Mouse (Mus musculus) thymus, adult 18-20 months (tissue): ENCODE measurements around the gene Gm10139.
"Not testable (repeated sequence)": the region's sequence is repeated elsewhere in the genome, so short reads cannot be mapped to it uniquely, and the experiment has no call there.

Experiments
- DNase-seq, 2 experiments: peaks; one replicate each; pipeline ENCODE4 v3.0.0; 2022; ENCODE audit warnings: mixed read lengths in 2 of 2

Gm10139 gene

DNA sequence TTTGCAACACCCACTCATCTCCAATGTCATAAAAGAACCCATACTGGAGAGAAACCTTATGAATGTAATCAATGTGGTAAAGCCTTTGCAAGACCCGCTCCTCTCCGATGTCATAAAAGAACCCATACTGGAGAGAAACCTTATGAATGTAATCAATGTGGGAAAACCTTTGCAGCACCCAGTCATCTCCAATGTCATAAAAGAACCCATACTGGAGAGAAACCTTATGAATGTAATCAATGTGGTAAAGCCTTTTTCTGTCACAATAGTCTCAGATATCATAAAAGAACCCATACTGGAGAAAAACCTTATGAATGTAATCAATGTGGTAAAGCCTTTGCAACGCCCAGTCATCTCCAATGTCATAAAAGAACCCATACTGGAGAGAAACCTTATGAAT, at the start of gene Gm10139:
Gene Gm10139 (plus strand): TSS at position 301 of the 400 bp plus-strand sequence.
- DNase-seq = not testable (repeated sequence)

DNA sequence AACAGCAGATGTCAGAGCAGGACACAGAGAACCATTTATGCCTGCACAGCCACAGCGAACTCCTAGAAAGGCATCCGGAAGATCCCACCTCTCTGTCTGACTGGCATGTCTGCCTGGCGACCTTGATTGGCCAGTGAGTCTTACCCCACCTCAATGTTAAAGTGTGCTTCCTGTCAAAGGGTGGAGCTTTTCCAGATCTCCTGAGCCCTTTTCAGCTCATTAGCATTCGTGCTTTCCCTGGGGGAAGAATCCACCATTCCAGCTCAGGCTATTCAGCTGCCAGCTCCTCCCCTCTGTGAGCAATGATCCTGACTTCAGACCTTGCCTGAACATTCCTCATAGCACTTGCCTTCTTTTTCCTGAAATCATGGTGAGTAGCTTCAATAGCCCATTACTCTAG, 45.2 kb downstream of the Gm10139 start:
- DNase-seq = not testable (repeated sequence)
